Mouse (Mus musculus) embryonic facial prominence, embryonic 14.5 days (tissue): Measurements from ENCODE around the gene Rnf31. TPM values are rescaled to one million over a fixed set of nuclear protein-coding genes. Genes with fewer than 3 reads are reported as not detected.

Experiments used
- ATAC-seq: fragments of 200-750 bp; cut with Nextera tagmentation; 2 replicates; pipeline ENCODE4 v1.8.0; 2017; ENCODE audit warnings: low read depth, moderate number of reproducible peaks, moderate TSS enrichment
- DNase-seq: peaks from one replicate; pipeline ENCODE4 v3.0.0-alpha.2; 2015; ENCODE audit warnings: low spot score
- H3K27ac ChIP-seq: fragments of 300-500 bp; sonication (generic); replicated peaks from 2 replicates; pipeline ENCODE4 v1.5.1; 2014; ENCODE audit warnings: low read depth, mild to moderate bottlenecking, low read length, moderate library complexity
- H3K27me3 ChIP-seq: fragments of 300-500 bp; sonication (generic); replicated peaks from 2 replicates; pipeline ENCODE4 v1.6.1; 2014; ENCODE audit warnings: low read length; ENCODE audit not compliant: control insufficient read depth, insufficient read depth
- H3K36me3 ChIP-seq: fragments of 300-500 bp; sonication (generic); 2 replicates; pipeline ENCODE4 v1.6.1; 2014; ENCODE audit warnings: low read length, mixed read lengths; ENCODE audit not compliant: control insufficient read depth, insufficient read depth
- H3K4me1 ChIP-seq: fragments of 300-500 bp; sonication (generic); 2 replicates; pipeline ENCODE4 v1.6.1; 2014; ENCODE audit warnings: antibody characterized with exemption, low read length; ENCODE audit not compliant: control insufficient read depth, insufficient read depth
- H3K4me2 ChIP-seq: fragments of 300-500 bp; sonication (generic); 2 replicates; pipeline ENCODE4 v1.6.1; 2014; ENCODE audit warnings: low read depth, mild to moderate bottlenecking, low read length, moderate library complexity, mixed read lengths
- H3K4me3 ChIP-seq: fragments of 300-500 bp; sonication (generic); 2 replicates; pipeline ENCODE4 v1.5.1; 2014; ENCODE audit warnings: low read depth, mild to moderate bottlenecking, low read length
- H3K9ac ChIP-seq: fragments of 300-500 bp; sonication (generic); 2 replicates; pipeline ENCODE4 v1.6.1; 2014; ENCODE audit warnings: low read depth, mild to moderate bottlenecking, low read length, moderate library complexity, mixed read lengths
- H3K9me3 ChIP-seq: fragments of 300-500 bp; sonication (generic); 2 replicates; pipeline ENCODE4 v1.6.1; 2016; ENCODE audit warnings: low read length; ENCODE audit not compliant: control insufficient read depth
- WGBS: fragments of 180-500 bp; shearing (Covaris S2); extraction: QIAGEN DNeasy Blood & Tissue Kit; methylation state at CpG from one replicate; pipeline ENCODE4 v1.1.7; 2014; 5-methylcytosine and 5-hydroxymethylcytosine counted together
- polyA plus RNA-seq: library from polyadenylated mRNA; unstranded; fragments of >200 nt; fragmentation: Nextera tagmentation; extraction: Ambion mirVana; gene quantifications from 2 replicates; pipeline ENCODE4 v1.2.1, GENCODE M21; 2014

Gene Rnf31
- polyA plus RNA-seq, 1 experiment from 2014 or later = 11.7 TPM

GRCm38 (mm10) chr14:55557587-55557986 is 33.9 kb upstream of the Rnf31 start:
- H3K9ac ChIP-seq = no peak overlapping the region
- no peaks in the 10 kb centered on the region for H3K9me3 ChIP-seq
- H3K4me2 ChIP-seq = no peak overlapping the region
- no peak for ATAC-seq
- no peak overlapping the region for H3K27ac ChIP-seq
- no peak overlapping the region for H3K4me3 ChIP-seq
- no peak for DNase-seq
- WGBS = 92% methylated on average over 3 of the region's 3 CpGs
- H3K27me3 ChIP-seq = no peaks in the 10 kb centered on the region
- H3K4me1 ChIP-seq = peaks cover 8% of the 10 kb centered on the region
- no peaks in the 10 kb centered on the region for H3K36me3 ChIP-seq

- H3K4me2 ChIP-seq = peak overlapping the region; percentile 65
- ATAC-seq (no peak), DNase-seq (no peak)
- 52% methylated on average over 6 of the region's 6 CpGs for WGBS
- peak overlapping the region; percentile 77 for H3K9ac ChIP-seq
- no peaks in the 10 kb centered on the region for H3K9me3 ChIP-seq
- peaks cover 9% of the 10 kb centered on the region; the same call in 1 of the 2 replicates for H3K36me3 ChIP-seq
- peak overlapping the region; percentile 70 for H3K4me3 ChIP-seq
- H3K27me3 ChIP-seq = no peaks in the 10 kb centered on the region
- H3K27ac ChIP-seq = peak overlapping the region; percentile 98; the same call in 1 of the 2 replicates
- H3K4me1 ChIP-seq = peaks cover 8% of the 10 kb centered on the region
Measured at GRCm38 (mm10) chr14:55558740-55559448, 32.6 kb upstream of the Rnf31 start.

DNA sequence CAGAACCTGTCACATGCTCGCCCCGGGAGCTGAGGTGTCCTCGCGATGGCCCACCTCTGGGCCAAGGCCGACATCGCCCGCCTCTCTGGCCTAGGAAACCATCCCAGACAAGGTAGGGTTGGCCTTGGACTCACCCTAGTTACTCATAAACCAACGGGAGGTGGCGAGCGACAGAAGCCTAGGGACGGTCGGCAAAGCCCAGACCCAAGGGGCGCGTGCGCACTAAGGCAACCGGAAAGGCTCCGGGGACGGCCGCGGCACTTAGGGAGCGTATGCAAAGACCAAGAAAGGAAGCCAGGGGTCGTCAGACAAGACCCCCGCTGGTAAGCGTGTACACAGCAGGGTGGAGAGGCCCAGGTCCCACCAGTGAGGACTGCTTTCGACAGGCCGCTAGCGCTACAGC is 31.7 kb upstream of the Rnf31 start, which contains the start of gene Dcaf11:
Gene Dcaf11 (plus strand): TSS at position 208 of the 403 bp plus-strand sequence.
- WGBS = 0% methylated on average over 27 of the region's 27 CpGs
- ATAC-seq (peak; percentile 81), DNase-seq (peak; percentile 96)
- Histone ChIP-seq H3K9ac (peak within 1 kb of the TSS; percentile 77), H3K27ac (peak within 1 kb of the TSS; percentile 98), H3K9me3 (no peaks in the 10 kb centered on the region), H3K4me2 (peak within 1 kb of the TSS; percentile 65), H3K4me3 (peak within 1 kb of the TSS; percentile 70), H3K36me3 (peaks cover 17% of the 10 kb centered on the region), H3K27me3 (no peaks in the 10 kb centered on the region), H3K4me1 (peaks cover 8% of the 10 kb centered on the region)

DNA sequence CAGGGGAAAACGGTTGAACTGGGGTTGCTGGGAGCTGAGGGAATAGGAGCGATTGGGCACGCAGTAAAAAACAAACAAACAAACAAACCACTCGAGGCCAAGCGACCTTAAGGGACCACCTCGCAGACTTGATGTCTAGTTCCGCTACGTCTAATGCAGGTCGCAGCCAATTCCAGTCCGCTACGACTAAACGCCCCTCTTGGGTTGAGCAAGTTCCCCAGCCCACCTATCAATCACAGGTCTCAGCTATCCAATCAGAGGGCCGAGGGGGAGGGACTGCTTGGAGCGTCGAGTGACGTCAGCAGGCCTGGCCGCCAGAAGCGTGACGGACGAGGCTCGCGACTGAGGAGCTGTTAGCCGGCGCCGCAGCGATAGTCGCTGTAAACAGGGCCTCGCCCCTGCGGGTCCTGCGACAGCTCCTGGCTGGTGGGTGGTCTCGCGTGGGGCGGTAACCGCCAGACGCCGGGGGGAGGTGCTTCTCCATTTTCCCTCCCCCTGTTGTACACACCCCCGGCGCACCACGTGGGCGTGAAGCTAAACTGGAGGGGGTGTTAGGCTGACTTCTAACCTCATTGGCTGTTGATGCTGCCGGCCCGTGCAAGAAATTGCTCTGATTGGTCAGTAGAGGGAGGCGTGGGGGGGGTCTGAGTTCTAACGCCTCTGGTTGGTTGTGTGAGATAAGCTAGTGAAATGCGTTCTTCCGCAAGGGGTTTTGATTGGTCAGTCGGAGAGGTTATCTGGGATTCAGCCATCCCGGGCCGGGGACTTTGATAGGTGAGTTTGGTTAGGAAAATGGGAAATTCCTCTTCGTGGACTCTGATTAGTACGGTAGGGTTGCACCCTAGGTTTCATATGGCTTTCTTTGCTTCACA is 31.1 kb upstream of the Rnf31 start, which contains the start of gene A730061H03Rik:
Gene A730061H03Rik (minus strand): TSS at position 205 of the 872 bp plus-strand sequence.
- DNase-seq (peak; percentile 100), ATAC-seq (peak; percentile 95)
- 0% methylated on average over 34 of the region's 51 CpGs for WGBS
- peak within 1 kb of the TSS; percentile 77 for H3K9ac ChIP-seq
- H3K36me3 ChIP-seq = peaks cover 23% of the 10 kb centered on the region
- peak within 1 kb of the TSS; percentile 70 for H3K4me3 ChIP-seq
- H3K4me1 ChIP-seq = peaks cover 8% of the 10 kb centered on the region
- H3K4me2 ChIP-seq = peak within 1 kb of the TSS; percentile 65
- no peaks in the 10 kb centered on the region for H3K9me3 ChIP-seq
- peak within 1 kb of the TSS; percentile 98 for H3K27ac ChIP-seq
- H3K27me3 ChIP-seq = no peaks in the 10 kb centered on the region

- Histone ChIP-seq H3K27me3 (no peaks in the 10 kb centered on the region), H3K4me1 (peaks cover 8% of the 10 kb centered on the region), H3K4me2 (peak overlapping the region; percentile 65), H3K9me3 (no peaks in the 10 kb centered on the region), H3K27ac (no peak overlapping the region), H3K4me3 (peak overlapping the region; percentile 70; the same call in 1 of the 2 replicates), H3K9ac (no peak overlapping the region), H3K36me3 (peaks cover 38% of the 10 kb centered on the region)
- ATAC-seq = no peak
- no peak for DNase-seq
- WGBS = 81% methylated on average over 10 of the region's 10 CpGs
Measured at GRCm38 (mm10) chr14:55561860-55562259, 29.6 kb upstream of the Rnf31 start.

- 84% methylated on average over 11 of the region's 11 CpGs for WGBS
- Histone ChIP-seq H3K27me3 (no peaks in the 10 kb centered on the region), H3K9ac (no peak overlapping the region), H3K9me3 (no peaks in the 10 kb centered on the region), H3K4me2 (no peak overlapping the region), H3K27ac (no peak overlapping the region), H3K36me3 (peaks cover 50% of the 10 kb centered on the region), H3K4me1 (peaks cover 8% of the 10 kb centered on the region), H3K4me3 (no peak overlapping the region)
- DNase-seq (no peak), ATAC-seq (no peak)
Measured at GRCm38 (mm10) chr14:55563249-55563648, 28.3 kb upstream of the Rnf31 start.

GRCm38 (mm10) chr14:55565748-55566147 is 25.8 kb upstream of the Rnf31 start:
- H3K36me3 ChIP-seq = peaks cover 58% of the 10 kb centered on the region
- no peak overlapping the region for H3K27ac ChIP-seq
- ATAC-seq (no peak), DNase-seq (no peak)
- 84% methylated on average over 3 of the region's 3 CpGs for WGBS
- no peaks in the 10 kb centered on the region for H3K9me3 ChIP-seq
- H3K4me1 ChIP-seq = peaks cover 8% of the 10 kb centered on the region
- H3K4me3 ChIP-seq = no peak overlapping the region
- H3K27me3 ChIP-seq = no peaks in the 10 kb centered on the region
- H3K9ac ChIP-seq = no peak overlapping the region
- no peak overlapping the region for H3K4me2 ChIP-seq

DNA sequence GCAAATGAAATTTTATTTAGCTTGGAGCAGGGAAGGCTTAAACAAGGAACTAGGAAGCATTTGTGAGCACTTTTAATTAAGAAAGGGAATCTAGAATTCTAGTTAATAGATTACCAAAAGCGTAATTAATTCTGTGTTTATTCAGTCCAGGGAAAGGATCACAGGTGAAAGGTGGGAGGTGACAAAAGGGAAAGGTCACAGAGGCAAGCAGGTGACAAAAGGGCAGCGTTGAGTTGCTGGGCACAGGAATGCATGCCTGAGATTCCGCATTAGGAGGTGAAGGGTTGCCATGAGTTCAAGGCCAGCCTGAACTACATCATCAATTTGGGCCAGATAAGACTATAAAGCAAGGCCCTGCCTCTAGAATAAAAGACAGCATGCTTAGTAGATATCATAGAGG is 24.0 kb upstream of the Rnf31 start:
- H3K27ac ChIP-seq = no peak overlapping the region
- no peaks in the 10 kb centered on the region for H3K4me1 ChIP-seq
- H3K4me2 ChIP-seq = no peak overlapping the region
- 90% methylated on average over 3 of the region's 3 CpGs for WGBS
- peaks cover 58% of the 10 kb centered on the region for H3K36me3 ChIP-seq
- no peak overlapping the region for H3K4me3 ChIP-seq
- DNase-seq (no peak), ATAC-seq (no peak)
- H3K27me3 ChIP-seq = no peaks in the 10 kb centered on the region
- no peak overlapping the region for H3K9ac ChIP-seq
- no peaks in the 10 kb centered on the region for H3K9me3 ChIP-seq
